Mouse (Mus musculus) left cerebral cortex, adult 2 months (tissue): Measurements from ENCODE around the gene Smco4. TPM values are rescaled to one million over a fixed set of nuclear protein-coding genes. Genes with fewer than 3 reads are reported as not detected.
"Not testable (repeated sequence)": the region's sequence is repeated elsewhere in the genome, so short reads cannot be mapped to it uniquely, and the experiment has no call there.

Experiments used
- DNase-seq, 2 experiments: peaks; one replicate each; pipeline ENCODE4 v3.0.0; 2021 to 2022; ENCODE audit warnings: low spot score in 2 of 2, mixed read lengths in 1 of 2; ENCODE audit errors: extremely low spot score in 1 of 2
- H3K27ac ChIP-seq: fragments of 200-600 bp; 2 replicates; pipeline ENCODE4 v1.8.1; 2022
- H3K4me3 ChIP-seq: fragments of 200-600 bp; 2 replicates; pipeline ENCODE4 v1.8.1; 2022
- CTCF ChIP-seq: fragments of 200-600 bp; IDR thresholded peaks from 2 replicates; pipeline ENCODE4 v1.8.1; 2022; ENCODE audit warnings: antibody characterized with exemption, mild to moderate bottlenecking, moderate library complexity
- intact Hi-C: fragments of 180-260 bp; cut with DNase I; formaldehyde crosslinking; loops from one replicate; pipeline ENCODE4 v1.15.1; 2025
- total RNA-seq, 2 experiments: library from RNA; stranded (reverse); gene quantifications; 2 replicates each; pipeline ENCODE4 v1.2.3; 2021

Smco4 gene
- total RNA-seq, 2 experiments from 2014 or later, result 3.0 to 4.4 TPM

- peak; percentile 54 for TF ChIP-seq CTCF
- Histone ChIP-seq H3K27ac (0 out of 2 replicates have a peak overlapping the region, but pooled peaks have one; percentile 8), H3K4me3 (peak overlapping the region; percentile 65)
- intact Hi-C loops, result loop anchor here (1.0 to 5.0 kb wide), 3 partner anchors 127 to 388 kb away; no protein-coding TSS in a partner anchor
- peak; percentile 52 to 56 for DNase-seq
These were observed 810 bp downstream of the Smco4 start for GRCm38 (mm10) chr9:15493925-15494558.

- DNase-seq, intact Hi-C loops, H3K27ac ChIP-seq, H3K4me3 ChIP-seq: not testable (repeated sequence)
- peak; percentile 8 for TF ChIP-seq CTCF
These were observed 2.0 kb downstream of the Smco4 start for GRCm38 (mm10) chr9:15495281-15495680.

- H3K27ac ChIP-seq, result no peak overlapping the region
- TF ChIP-seq CTCF, result no peak
- no peak for DNase-seq
- intact Hi-C loops, result no loop called here
- no peak overlapping the region for H3K4me3 ChIP-seq
These were observed 2.8 kb downstream of the Smco4 start for GRCm38 (mm10) chr9:15495921-15496577.

GRCm38 (mm10) chr9:15500025-15500424 lies 6.8 kb downstream of the Smco4 start:
- no peak for DNase-seq
- no peak for TF ChIP-seq CTCF
- H3K27ac ChIP-seq, result no peak overlapping the region
- intact Hi-C loops, result no loop called here
- H3K4me3 ChIP-seq, result no peak overlapping the region

GRCm38 (mm10) chr9:15501319-15502256 lies 8.4 kb downstream of the Smco4 start:
- H3K27ac ChIP-seq, result no peak overlapping the region
- intact Hi-C loops, result no loop called here
- no peak for TF ChIP-seq CTCF
- H3K4me3 ChIP-seq, result no peak overlapping the region
- no peak for DNase-seq

- no peak overlapping the region for H3K4me3 ChIP-seq
- H3K27ac ChIP-seq, result no peak overlapping the region
- DNase-seq, result no peak
- intact Hi-C loops, result no loop called here
- no peak for TF ChIP-seq CTCF
These were observed 9.2 kb downstream of the Smco4 start for GRCm38 (mm10) chr9:15502476-15502875.

- H3K27ac ChIP-seq, result no peak overlapping the region
- H3K4me3 ChIP-seq, result no peak overlapping the region
- DNase-seq, result no peak
- intact Hi-C loops, result no loop called here
- no peak for TF ChIP-seq CTCF
These were observed 10.1 kb downstream of the Smco4 start for GRCm38 (mm10) chr9:15503307-15503706.

- DNase-seq, result no peak
- Histone ChIP-seq H3K27ac (no peak overlapping the region), H3K4me3 (no peak overlapping the region)
- intact Hi-C loops, result no loop called here
- TF ChIP-seq CTCF, result no peak
These were observed 10.6 kb downstream of the Smco4 start for GRCm38 (mm10) chr9:15503827-15504226.

GRCm38 (mm10) chr9:15505288-15505687 lies 12.1 kb downstream of the Smco4 start:
- TF ChIP-seq CTCF, result no peak
- no peak for DNase-seq
- intact Hi-C loops, result no loop called here
- no peak overlapping the region for H3K4me3 ChIP-seq
- H3K27ac ChIP-seq, result no peak overlapping the region

GRCm38 (mm10) chr9:15506863-15507262 lies 13.6 kb downstream of the Smco4 start:
- peak overlapping the region; percentile 37; the same call in 1 of the 2 replicates for H3K27ac ChIP-seq

GRCm38 (mm10) chr9:15507431-15507875 lies 14.2 kb downstream of the Smco4 start:
- Histone ChIP-seq H3K4me3 (no peak overlapping the region), H3K27ac (peak overlapping the region; percentile 13; the same call in 1 of the 2 replicates)
- TF ChIP-seq CTCF, result no peak
- no peak for DNase-seq
- intact Hi-C loops, result no loop called here

More at GRCm38 (mm10) chr9:15506863-15507262, 13.6 kb downstream of the Smco4 start:
- TF ChIP-seq CTCF, result no peak
- DNase-seq, result no peak
- no peak overlapping the region for H3K4me3 ChIP-seq
- intact Hi-C loops, result no loop called here
